Comparison of ENCODE assay signal across 7 mouse cellular contexts in genomic region chr8:110267268-110267667, GRCm38 (mm10). TPM values are rescaled to one million over a fixed set of nuclear protein-coding genes. Genes with fewer than 3 reads are reported as not detected.
DNase-seq lines count a peak whose midpoint lies in the region; ATAC-seq and TF ChIP-seq lines count a peak whose summit lies in the region.

No protein-coding gene starts in this region.

- H3K4me2 ChIP-seq in forebrain, embryonic 15.5 days (replicated peaks): peak overlapping the region; percentile 57
- H3K4me2 ChIP-seq in liver, embryonic 13.5 days: peak overlapping the region; percentile 53

- peaks cover 9% of the 10 kb centered on the region for H3K4me1 ChIP-seq in testis, adult 2 months (ENCODE audit: control insufficient read depth, insufficient read depth, low read length)
- peaks cover 12% of the 10 kb centered on the region for H3K4me1 ChIP-seq in forebrain, embryonic 15.5 days
- no peaks in the 10 kb centered on the region for H3K4me1 ChIP-seq in liver, embryonic 13.5 days (replicated peaks)

- peak overlapping the region; percentile 93 for H3K4me3 ChIP-seq in testis, adult 2 months (ENCODE audit: control insufficient read depth, low read depth, low read length)
- peak overlapping the region; percentile 33 for H3K4me3 ChIP-seq in forebrain, embryonic 15.5 days
- peak overlapping the region; percentile 32 for H3K4me3 ChIP-seq in liver, embryonic 13.5 days (replicated peaks)

- H3K27me3 ChIP-seq in testis, adult 2 months (ENCODE audit: control insufficient read depth, insufficient read depth, low read length): no peaks in the 10 kb centered on the region
- H3K27me3 ChIP-seq in forebrain, embryonic 15.5 days: no peaks in the 10 kb centered on the region
- peaks cover 3% of the 10 kb centered on the region; the same call in 1 of the 2 replicates for H3K27me3 ChIP-seq in liver, embryonic 13.5 days

- no peaks in the 10 kb centered on the region for H3K36me3 ChIP-seq in testis, adult 2 months (ENCODE audit: control insufficient read depth, insufficient read depth, low read length)
- H3K36me3 ChIP-seq in forebrain, embryonic 15.5 days: no peaks in the 10 kb centered on the region
- H3K36me3 ChIP-seq in liver, embryonic 13.5 days: no peaks in the 10 kb centered on the region

- no peak for TF ChIP-seq CTCF in testis, adult 2 months (IDR thresholded peaks at IDR 0.05; ENCODE audit: control insufficient read depth, insufficient read depth, insufficient replicate concordance, low read depth, low read length)

- H3K27ac ChIP-seq in testis, adult 2 months (ENCODE audit: control insufficient read depth, insufficient read depth, low read depth, low read length): peak overlapping the region; percentile 14; the same call in 1 of the 2 replicates
- no peak overlapping the region for H3K27ac ChIP-seq in forebrain, embryonic 15.5 days (replicated peaks)
- no peak overlapping the region for H3K27ac ChIP-seq in liver, embryonic 13.5 days

- no peak overlapping the region for H3K9ac ChIP-seq in forebrain, embryonic 15.5 days (replicated peaks)
- H3K9ac ChIP-seq in liver, embryonic 13.5 days: no peak overlapping the region

- TF ChIP-seq POLR2A in testis, adult 2 months (IDR thresholded peaks at IDR 0.05; ENCODE audit: control insufficient read depth, low read depth, low read length): no peak

- no peak for ATAC-seq in forebrain, embryonic 15.5 days (replicated peaks)
- no peak for ATAC-seq in liver, embryonic 13.5 days (ENCODE audit: low read depth)
- no peak for ATAC-seq in activated CD4-positive, CD25-positive, alpha-beta regulatory T cell, adult 4 months

- H3K9me3 ChIP-seq in forebrain, embryonic 15.5 days: no peaks in the 10 kb centered on the region
- no peaks in the 10 kb centered on the region for H3K9me3 ChIP-seq in liver, embryonic 13.5 days (replicated peaks)

- DNase-seq in testis, postnatal 10 days (ENCODE audit: low spot score): no peak
- DNase-seq in liver, embryonic 13.5 days: no peak
- DNase-seq in frontal cortex, adult 2 months (ENCODE audit: extremely low spot score in 1 of 2, low spot score in 1 of 2): no peak
- no peak for DNase-seq in frontal cortex, postnatal 10 days (ENCODE audit: low spot score in 2 of 2)

- WGBS in forebrain, embryonic 15.5 days: 7% methylated on average over 12 of the region's 12 CpGs
- 14% methylated on average over 12 of the region's 12 CpGs for WGBS in liver, embryonic 13.5 days (ENCODE audit: insufficient replicate concordance)

RNA-seq across cellular contexts. Expression of gene Hydin, which starts 0.5 kb away (rescaled TPM):
- 32.6 and 33.2 TPM in 2 replicates for polyA plus RNA-seq in testis, adult 2 months (2012; rRNA removed)
- 0.43 and 0.55 TPM in 2 replicates for polyA plus RNA-seq in forebrain, embryonic 15.5 days (2015; fragmentation: Nextera tagmentation; extraction: Ambion mirVana)
- 0.06 TPM in 2 replicates for polyA plus RNA-seq in liver, embryonic 13.5 days (2015; fragmentation: Nextera tagmentation; extraction: Ambion mirVana)
- polyA plus RNA-seq in frontal cortex, adult 2 months (2012; rRNA removed): 0.55 and 0.74 TPM in 2 replicates
- under 1 TPM in 1 of 2 experiments, not detected in 1; 0.44 TPM for polyA plus RNA-seq in activated CD4-positive, CD25-positive, alpha-beta regulatory T cell, adult 4 months (2017; shearing (Covaris generic))

RNA-seq across cellular contexts. Expression of gene Cmtr2, which starts 51.8 kb away (rescaled TPM):
- polyA plus RNA-seq in testis, adult 2 months (2012; rRNA removed): 1.2 and 1.6 TPM in 2 replicates
- 12.9 and 13.4 TPM in 2 replicates for polyA plus RNA-seq in forebrain, embryonic 15.5 days (2015; fragmentation: Nextera tagmentation; extraction: Ambion mirVana)
- polyA plus RNA-seq in liver, embryonic 13.5 days (2015; fragmentation: Nextera tagmentation; extraction: Ambion mirVana): 4.4 and 5.4 TPM in 2 replicates
- polyA plus RNA-seq in frontal cortex, adult 2 months (2012; rRNA removed): 12.0 TPM in 2 replicates
- polyA plus RNA-seq in activated CD4-positive, CD25-positive, alpha-beta regulatory T cell, adult 4 months (2017; shearing (Covaris generic)): 1 to 10 TPM; 6.3 to 6.9 TPM

Comparison
In these comparisons a context has a peak if more than half of its experiments do, and no peak if none do; other contexts are left out.
1. H3K4me3 ChIP-seq: peak in every context shown above with its lines; median percentile 93 in testis, adult 2 months; 33 in forebrain, embryonic 15.5 days; 32 in liver, embryonic 13.5 days.
2. RNA of gene Hydin, which starts 0.5 kb away (polyA plus RNA-seq): 32.6 to 33.2 TPM in testis, adult 2 months; 0.55 to 0.74 TPM in frontal cortex, adult 2 months, 0.43 to 0.55 TPM in forebrain, embryonic 15.5 days, 0.44 TPM in activated CD4-positive, CD25-positive, alpha-beta regulatory T cell, adult 4 months and 0.06 TPM in liver, embryonic 13.5 days; every median in the first group is over 10 times any median in the second.